Mouse (Mus musculus): ENCODE measurements around the gene Fabp7. TPM values are rescaled to one million over a fixed set of nuclear protein-coding genes. Genes with fewer than 3 reads are reported as not detected.

Fabp7 gene
- polyA plus RNA-seq, 1 experiment: not detected

DNA sequence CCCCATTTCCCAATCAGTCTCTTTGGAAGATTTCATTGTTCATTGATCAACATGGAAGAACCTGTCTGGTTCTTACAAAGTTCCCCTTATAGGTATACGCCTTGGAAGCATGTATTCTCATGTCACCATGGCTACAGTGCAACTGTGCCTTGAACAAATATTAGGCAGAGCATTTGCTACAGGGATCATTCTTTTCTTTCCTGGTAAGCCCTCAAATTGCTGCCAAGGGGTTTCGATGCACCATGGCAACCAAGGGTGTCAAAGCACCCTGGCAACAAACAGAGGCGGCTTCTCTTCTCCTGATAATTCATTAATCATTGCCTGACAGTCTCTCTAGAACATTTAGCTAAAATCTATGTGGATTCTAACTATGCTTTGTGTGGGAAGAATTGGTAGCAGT lies 37.8 kb downstream of the Fabp7 start:
- Histone ChIP-seq H3K27me3 (ENCODE audit: control insufficient read depth, insufficient read depth, low read length) (no peaks in the 10 kb centered on the region), H3K36me3 (ENCODE audit: control insufficient read depth, insufficient read depth, low read length) (no peaks in the 10 kb centered on the region), H3K4me1 (ENCODE audit: control insufficient read depth, insufficient read depth, insufficient read length, low read length) (no peaks in the 10 kb centered on the region), H3K4me3 (ENCODE audit: low read depth, low read length) (no peak overlapping the region), H3K27ac (ENCODE audit: insufficient read depth, low read depth, low read length) (no peak overlapping the region)
- TF ChIP-seq CTCF (IDR thresholded peaks at IDR 0.05; ENCODE audit: extremely low read depth, insufficient read length, insufficient replicate concordance, low read depth, low read length): no peak
- no peak for TF ChIP-seq POLR2A (IDR thresholded peaks at IDR 0.05; ENCODE audit: low read depth, low read length)
- 16% methylated on average over 3 of the region's 3 CpGs for WGBS

DNA sequence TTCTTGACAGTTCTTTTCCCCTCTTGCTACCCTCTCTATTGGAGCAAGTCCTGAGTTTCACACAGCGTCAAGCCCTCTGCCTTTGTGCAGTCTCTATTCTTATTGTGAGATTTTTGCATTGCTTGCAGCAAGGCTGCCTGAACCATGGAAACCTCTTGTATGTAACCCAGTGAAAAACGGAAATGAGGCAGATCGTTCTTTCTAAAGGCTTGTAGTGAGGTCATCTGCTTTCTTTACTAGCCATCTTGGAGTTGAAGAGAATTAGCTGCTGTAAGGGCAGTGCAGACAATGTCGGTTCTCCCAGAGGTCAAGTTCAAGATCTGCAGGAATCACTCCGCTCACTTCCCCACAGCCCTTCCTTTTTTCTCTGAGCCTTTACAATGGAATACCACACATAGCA lies 44.0 kb downstream of the Fabp7 start:
- no peak overlapping the region for H3K27ac ChIP-seq (ENCODE audit: insufficient read depth, low read depth, low read length)
- H3K4me3 ChIP-seq (ENCODE audit: low read depth, low read length): no peak overlapping the region
- 73% methylated on average over 5 of the region's 5 CpGs for WGBS
- no peaks in the 10 kb centered on the region for H3K36me3 ChIP-seq (ENCODE audit: control insufficient read depth, insufficient read depth, low read length)
- no peaks in the 10 kb centered on the region; the same call in 1 of the 2 replicates for H3K27me3 ChIP-seq (ENCODE audit: control insufficient read depth, insufficient read depth, low read length)
- no peaks in the 10 kb centered on the region for H3K4me1 ChIP-seq (ENCODE audit: control insufficient read depth, insufficient read depth, insufficient read length, low read length)
- TF ChIP-seq CTCF (IDR thresholded peaks at IDR 0.05; ENCODE audit: extremely low read depth, insufficient read length, insufficient replicate concordance, low read depth, low read length) (no peak), POLR2A (IDR thresholded peaks at IDR 0.05; ENCODE audit: low read depth, low read length) (no peak)

DNA sequence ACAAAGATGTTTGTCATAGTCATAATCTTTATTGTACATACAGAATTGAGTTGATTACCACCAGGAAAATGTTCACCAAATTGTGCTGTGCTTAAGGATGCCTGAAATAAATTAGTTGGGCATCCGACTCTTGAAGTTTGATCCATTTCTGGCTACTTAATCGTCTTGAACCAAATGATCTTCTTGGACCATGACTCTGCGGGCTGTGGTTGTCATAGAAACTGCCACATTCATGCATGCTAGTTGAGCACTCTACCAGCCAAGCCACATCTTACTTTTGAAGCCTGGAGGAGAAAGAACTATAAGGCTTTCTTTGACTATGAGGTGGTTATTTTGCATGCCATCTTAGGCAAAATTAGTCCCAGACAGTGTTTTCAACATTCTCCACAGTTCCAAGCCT lies 44.9 kb downstream of the Fabp7 start:
- Histone ChIP-seq H3K4me1 (ENCODE audit: control insufficient read depth, insufficient read depth, insufficient read length, low read length) (no peaks in the 10 kb centered on the region), H3K36me3 (ENCODE audit: control insufficient read depth, insufficient read depth, low read length) (no peaks in the 10 kb centered on the region), H3K27ac (ENCODE audit: insufficient read depth, low read depth, low read length) (no peak overlapping the region), H3K27me3 (ENCODE audit: control insufficient read depth, insufficient read depth, low read length) (no peaks in the 10 kb centered on the region; the same call in 1 of the 2 replicates), H3K4me3 (ENCODE audit: low read depth, low read length) (no peak overlapping the region)
- TF ChIP-seq POLR2A (IDR thresholded peaks at IDR 0.05; ENCODE audit: low read depth, low read length): no peak
- no peak for TF ChIP-seq CTCF (IDR thresholded peaks at IDR 0.05; ENCODE audit: extremely low read depth, insufficient read length, insufficient replicate concordance, low read depth, low read length)
- WGBS: 78% methylated on average over 3 of the region's 3 CpGs

DNA sequence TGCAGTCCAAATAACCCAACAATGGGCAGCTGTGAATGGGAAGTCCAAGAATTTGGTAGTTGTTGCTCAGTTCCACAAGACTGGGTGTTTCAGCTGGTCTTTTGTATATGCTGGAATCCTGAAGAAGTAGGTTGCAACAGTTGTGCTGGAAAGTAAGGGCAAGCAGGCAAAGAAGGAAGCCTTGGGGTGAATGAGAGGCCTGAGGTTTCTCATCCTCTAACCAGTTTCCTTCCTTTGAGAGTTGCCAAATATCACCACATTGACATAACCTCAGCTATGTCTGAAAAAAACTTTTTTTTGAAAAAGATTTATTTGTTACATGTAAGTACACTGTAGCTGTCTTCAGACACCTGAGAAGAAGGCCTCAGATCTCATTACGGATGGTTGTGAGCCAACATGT lies 50.4 kb downstream of the Fabp7 start:
- Histone ChIP-seq H3K4me1 (ENCODE audit: control insufficient read depth, insufficient read depth, insufficient read length, low read length) (no peaks in the 10 kb centered on the region), H3K27ac (ENCODE audit: insufficient read depth, low read depth, low read length) (no peak overlapping the region), H3K27me3 (ENCODE audit: control insufficient read depth, insufficient read depth, low read length) (no peaks in the 10 kb centered on the region; the same call in 1 of the 2 replicates), H3K4me3 (ENCODE audit: low read depth, low read length) (no peak overlapping the region), H3K36me3 (ENCODE audit: control insufficient read depth, insufficient read depth, low read length) (no peaks in the 10 kb centered on the region)
- TF ChIP-seq POLR2A (IDR thresholded peaks at IDR 0.05; ENCODE audit: low read depth, low read length): no peak
- no peak for TF ChIP-seq CTCF (IDR thresholded peaks at IDR 0.05; ENCODE audit: extremely low read depth, insufficient read length, insufficient replicate concordance, low read depth, low read length)
- WGBS: 89% methylated on average over 1 of the region's 1 CpGs

DNA sequence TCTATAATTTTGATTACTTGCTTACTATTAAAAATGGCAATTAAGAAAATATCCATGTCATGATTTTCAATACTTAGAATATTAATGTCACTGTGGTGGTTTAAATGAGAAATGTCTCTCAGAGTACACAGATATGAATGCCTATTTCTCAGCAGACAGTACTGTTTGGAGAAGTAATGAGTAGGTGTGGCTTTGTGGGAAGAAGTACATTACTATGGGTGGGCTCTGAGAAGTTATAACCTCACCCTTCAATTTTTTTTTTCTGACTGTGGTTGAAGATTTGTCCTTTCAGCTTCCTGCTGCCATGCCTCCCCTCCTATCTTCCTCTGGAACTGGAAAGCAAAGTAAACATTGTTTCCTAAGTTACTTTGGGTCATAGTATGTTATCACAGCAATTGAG lies 51.3 kb downstream of the Fabp7 start:
- Histone ChIP-seq H3K4me3 (ENCODE audit: low read depth, low read length) (no peak overlapping the region), H3K36me3 (ENCODE audit: control insufficient read depth, insufficient read depth, low read length) (no peaks in the 10 kb centered on the region), H3K27ac (ENCODE audit: insufficient read depth, low read depth, low read length) (no peak overlapping the region), H3K27me3 (ENCODE audit: control insufficient read depth, insufficient read depth, low read length) (no peaks in the 10 kb centered on the region; the same call in 1 of the 2 replicates), H3K4me1 (ENCODE audit: control insufficient read depth, insufficient read depth, insufficient read length, low read length) (no peaks in the 10 kb centered on the region)
- TF ChIP-seq POLR2A (IDR thresholded peaks at IDR 0.05; ENCODE audit: low read depth, low read length) (no peak), CTCF (IDR thresholded peaks at IDR 0.05; ENCODE audit: extremely low read depth, insufficient read length, insufficient replicate concordance, low read depth, low read length) (no peak)

Other genes starting within 250 kb of the Fabp7 start
- 0.61 and 0.99 TPM in 2 replicates for gene Pkib, start 152.9 kb upstream of the Fabp7 start, polyA plus RNA-seq (2012; rRNA removed)
- 134 and 225 TPM in 2 replicates for gene Smpdl3a, start 9.5 kb downstream of the Fabp7 start, polyA plus RNA-seq (2012; rRNA removed)

All from small intestine, adult 2 months (tissue).